Mouse (Mus musculus): ENCODE results near the gene Frs2. TPM values are rescaled to one million over a fixed set of nuclear protein-coding genes. Genes with fewer than 3 reads are reported as not detected.

Frs2 gene
- total RNA-seq (2022): 10 to 100 TPM; 26.8 to 34.1 (median 29.6) TPM

DNA sequence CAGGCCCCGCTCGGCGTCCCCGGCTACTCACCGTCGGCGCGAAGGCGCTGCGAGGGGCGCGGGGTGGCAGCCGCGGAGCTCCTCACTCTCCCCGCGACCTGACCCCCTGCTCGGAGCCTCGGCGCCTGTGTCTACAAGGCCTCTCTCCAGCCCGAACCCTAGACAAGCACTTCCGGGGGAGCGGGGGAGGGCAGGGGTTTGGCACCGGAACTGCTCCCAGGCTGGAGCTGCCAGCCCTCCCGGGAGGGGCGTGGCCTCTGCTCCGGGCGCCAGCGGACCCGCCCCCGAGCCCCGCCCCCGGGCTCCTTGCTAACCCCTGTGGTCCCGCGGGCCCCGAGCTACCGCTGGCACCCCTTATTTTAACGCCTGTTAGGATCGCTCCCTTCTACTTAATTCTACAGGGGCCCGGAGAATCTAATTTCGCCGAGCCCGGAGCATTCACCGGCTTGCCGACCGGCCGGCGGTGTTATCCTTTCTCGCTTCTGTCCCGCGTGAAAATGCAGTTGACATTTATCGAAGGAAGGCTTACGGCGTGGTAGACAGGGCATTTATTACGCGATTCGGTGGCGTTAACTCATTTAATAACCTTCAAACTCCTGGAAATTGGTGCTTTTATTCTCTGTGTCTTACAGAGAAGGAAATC lies at the start of gene Frs2:
Frs2 (minus strand) TSS at position 174 of the 643 bp plus-strand sequence.
- peak; percentile 94 for DNase-seq

DNA sequence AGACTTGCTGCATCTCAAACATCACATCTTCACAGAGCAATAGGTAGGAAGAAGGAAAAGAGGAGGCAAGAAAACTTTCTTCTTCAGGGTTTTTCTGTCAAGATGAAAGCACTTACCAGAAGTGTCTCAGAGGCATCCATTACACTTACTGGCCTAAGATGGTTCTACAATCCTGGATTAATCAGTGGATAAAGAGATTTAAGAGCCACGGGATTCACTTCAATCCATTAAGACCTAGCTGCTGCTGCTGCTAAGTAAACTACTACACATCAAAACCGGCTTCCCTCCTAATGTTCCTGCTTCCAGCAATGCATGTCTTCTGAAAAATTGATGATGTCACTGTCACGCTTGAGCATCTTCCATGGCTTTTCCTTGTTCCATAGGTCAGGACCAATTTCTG lies 48.4 kb upstream of the Frs2 start:
- DNase-seq: no peak

DNA sequence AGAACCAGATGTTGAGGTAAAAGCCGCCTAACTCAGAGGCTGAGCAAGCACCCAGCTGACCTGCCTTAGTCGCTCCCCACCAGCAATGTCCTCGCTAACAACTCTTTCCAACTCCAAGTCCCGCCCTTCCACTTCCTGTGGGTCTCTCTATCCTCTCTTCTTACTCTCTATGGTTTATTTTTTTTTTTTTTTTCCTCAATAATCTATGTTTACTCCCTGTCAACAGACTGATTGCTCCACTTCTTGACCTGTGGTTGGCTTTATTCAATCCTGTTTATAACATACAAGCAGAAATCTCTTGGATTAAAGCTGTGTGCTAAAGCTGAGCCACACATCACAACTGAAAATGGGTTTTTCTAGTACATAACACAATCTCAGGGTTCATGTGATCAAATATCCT lies 47.4 kb upstream of the Frs2 start:
- no peak for DNase-seq

DNA sequence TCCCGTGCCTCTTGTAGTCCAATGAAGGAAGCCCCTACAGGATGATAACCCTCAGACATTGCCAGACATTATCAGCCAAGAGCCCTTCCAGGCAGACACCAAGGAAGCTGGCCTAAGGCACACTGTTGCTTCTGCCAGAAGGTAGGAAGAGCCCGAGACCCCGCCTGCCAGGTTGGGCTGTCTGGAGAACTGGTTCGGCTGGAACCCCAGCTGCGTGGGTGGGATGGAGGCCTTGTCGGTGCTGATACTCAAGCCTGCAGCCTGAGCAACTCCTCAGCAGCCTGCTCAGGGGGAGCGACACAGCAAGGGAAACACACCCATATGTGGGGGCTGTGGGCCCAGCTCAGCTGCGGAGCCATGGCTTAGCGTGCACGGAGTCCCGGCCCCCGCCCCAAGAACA lies 46.7 kb upstream of the Frs2 start:
- DNase-seq: no peak

DNA sequence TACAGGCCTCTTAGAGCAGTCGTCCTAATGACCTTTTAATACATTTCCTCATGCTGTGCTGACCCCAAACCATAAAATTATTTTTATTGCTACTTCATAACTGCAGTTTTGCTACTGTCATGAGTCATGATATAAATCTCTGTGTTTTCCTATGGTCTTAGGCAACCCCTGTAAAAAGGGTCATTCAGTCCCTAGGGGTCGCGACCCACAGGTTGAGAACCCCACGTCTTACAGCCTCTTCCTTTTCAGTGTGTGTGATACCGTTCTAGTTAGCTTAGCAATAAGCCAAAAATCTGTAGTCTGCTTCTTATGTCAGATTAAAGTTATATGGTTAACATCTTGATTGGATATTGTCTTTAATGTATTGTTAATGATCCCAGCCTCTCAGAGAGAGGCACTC lies 45.0 kb upstream of the Frs2 start:
- DNase-seq: no peak

DNA sequence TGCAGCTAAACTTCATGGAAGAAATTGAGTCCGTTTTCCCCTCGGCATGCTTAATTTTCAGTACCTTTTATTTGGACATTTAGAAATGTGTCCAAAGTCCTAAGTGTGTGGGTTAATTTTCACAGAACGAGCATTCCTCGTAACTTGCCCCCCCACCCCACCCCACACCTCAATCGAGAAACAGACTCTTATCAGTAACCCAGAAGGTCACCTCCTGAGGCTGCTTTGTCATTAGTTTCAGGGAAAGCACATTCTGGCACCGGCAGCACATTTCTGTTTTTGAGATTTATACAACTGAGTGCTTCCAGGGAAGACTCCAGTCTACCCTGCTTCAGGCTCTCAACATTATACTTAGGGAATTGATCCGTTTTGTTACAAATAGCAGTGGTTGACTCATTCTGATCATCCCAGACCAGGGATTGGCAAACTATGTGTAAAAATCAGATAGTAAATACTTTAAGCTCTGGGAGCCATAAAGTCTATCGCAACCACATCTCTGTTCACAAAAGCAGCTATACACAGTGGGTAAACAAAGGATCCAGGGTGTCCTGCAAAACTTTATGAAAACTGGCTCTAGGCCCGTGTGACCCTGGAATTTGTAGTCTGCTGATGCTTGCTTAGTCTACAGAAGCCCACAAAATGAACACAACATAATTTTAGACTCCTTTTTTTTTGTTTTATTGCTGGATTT lies 37.2 kb upstream of the Frs2 start:
- DNase-seq: no peak

DNA sequence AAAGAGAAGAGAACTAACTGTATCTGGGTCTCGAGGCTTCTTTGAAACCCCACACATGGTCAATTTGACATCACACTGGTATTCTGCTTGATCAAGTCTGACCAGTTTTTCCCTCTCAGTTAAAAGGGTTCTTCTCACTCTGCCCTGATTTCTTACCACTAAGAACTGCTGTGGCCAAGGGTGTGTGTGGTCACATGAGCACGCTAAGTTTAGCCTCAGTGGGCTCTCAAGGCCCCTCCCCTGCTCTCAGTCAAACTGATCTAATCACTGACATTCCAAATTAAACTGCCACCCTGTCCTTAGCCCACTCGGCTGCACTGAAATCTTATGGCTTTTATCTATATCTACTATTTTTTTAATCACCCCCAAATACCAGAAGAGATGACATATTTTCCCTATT lies 32.8 kb upstream of the Frs2 start:
- no peak for DNase-seq

DNA sequence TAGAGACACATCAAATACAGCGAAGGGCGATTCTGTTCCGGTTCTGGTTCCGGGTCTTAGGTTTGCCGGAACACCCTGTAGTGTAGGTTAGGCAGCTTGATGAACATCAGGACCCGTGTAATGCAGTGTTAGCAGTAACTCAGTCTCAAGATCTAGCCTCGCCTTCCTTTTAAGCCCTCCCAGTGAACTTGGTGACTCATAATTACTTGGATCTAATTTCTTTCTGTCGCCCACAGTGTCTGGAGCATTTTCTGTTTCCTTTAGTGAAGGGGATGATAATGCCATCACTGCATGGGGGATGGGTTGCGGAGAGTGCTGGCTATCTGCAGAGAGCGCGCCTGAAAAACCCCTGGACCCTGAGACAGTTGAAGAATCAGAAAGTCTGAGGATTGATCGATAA lies 26.3 kb upstream of the Frs2 start:
- no peak for DNase-seq

DNA sequence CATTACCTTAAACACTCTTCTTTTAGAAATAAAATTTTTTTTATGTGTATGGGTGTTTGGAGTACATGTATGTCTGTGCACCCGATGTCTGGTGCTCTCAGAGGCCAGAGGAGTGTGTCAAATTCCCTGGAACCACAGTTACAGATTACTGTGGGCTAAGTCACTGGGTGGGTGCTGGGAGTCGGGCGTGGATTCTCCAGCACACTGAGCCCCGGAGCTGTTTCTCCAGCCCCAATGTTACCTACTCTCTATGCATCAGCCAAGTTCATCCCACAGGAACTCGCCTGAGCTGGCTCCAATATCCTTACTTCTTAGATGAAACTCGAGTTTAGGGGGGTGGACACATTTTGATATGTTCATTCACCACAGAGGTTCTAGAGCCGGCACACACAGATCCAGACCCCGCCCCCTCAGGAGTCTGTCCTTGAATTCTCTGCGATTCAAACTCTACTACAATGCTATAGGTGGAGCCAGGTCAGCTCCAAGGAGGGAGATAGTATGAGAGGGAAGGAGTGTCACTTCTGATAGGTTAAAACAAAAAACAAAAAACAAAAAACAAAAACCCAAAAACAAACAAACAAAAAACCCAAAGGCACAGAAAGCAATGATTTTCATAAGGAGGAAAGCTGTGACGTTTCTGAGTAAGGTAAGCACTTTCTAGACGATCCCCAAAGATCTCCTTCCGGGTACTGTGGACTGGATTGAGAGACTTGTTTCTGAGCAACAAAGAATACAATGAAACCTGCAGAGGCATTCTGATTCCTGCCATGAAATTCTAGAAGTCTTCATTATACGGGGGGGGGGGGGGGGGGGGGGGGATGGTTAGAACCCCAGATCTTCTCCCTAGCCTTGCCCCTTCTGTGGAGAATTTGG lies 25.5 kb upstream of the Frs2 start:
- no peak for DNase-seq

DNA sequence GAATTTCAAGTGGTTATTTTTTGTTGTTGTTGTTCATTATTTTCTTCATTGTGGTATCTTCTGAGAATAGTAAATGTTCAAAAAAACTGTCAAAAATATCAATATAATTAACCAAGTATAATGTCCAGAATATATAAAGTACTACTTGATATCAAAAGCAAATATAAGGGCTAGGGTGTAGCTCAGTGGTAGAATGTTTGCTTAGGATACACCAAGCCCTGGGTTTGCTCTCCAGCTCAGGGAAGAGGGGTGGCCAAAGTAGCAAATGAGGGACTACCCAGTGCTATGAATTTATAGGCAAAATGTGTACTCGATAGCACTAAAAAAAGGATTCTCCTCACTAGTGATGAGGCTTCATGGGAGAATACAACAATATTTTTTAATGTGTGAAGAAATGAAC lies 24.8 kb upstream of the Frs2 start:
- no peak for DNase-seq

DNA sequence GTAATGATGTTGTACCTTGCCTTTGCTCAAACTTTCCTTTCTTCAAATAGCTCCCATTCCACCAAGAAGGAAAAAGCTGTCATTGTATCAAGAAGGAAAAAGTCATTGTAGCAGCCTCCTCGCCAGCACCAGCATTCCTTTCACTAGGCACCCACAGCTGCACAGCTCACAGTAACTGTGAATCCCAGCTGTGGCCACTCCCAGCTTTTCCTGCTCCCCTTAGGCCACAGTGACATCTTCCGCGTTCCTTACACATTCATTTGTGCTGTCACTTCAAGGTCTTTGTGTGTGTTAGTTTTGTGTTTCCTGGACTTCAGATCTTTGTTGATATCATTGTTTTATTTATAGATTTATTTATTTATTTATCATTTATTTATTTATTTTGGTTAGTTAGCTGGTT lies 23.7 kb upstream of the Frs2 start:
- no peak for DNase-seq

DNA sequence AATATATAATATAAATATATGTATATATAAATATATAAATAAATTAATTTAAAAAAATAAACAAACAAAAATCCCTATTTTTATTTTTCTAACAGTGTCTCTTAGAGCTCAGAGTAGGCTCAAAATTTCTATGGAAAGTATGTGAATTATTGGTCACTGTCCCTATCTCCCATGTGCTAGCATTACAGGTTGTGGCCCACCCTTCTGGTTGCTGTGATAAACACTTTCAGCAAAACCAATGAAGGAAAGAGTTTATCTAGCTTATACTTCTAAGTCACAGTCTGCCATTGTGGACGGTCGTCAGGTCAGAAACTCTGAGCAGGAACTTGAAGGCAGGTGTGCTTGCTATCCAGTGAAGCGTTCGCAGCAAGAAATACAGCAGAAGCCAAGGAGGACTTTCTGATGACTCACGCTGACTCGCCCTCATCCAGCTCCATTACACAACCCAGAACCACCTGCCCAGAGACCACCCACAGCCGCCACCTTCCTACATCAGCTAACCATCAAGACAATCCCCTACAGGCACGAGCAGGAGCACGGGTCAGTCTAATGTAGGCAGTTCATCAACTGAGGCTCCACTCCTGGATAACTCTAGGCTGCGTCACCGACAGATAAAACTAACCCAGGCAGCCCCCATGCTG lies 18.6 kb upstream of the Frs2 start:
- no peak for DNase-seq

DNA sequence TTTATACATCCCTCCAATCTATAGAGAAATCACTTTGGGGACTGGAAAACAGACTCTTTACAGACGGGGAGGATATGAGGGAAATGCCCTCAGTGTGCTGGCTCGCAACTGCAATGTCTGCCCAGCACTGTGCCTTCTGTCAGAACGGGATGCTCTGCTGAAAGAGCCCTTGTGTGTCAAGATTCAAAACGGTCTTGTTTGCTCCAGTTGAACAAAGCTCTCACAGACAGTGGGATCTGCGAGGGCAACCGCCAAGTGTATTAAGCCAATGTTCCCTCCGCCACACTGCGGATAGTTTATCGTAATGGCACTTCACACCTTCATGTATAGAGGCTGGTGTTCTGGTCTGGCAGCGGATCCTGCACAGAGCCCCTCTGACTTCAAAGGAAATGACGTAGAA lies 14.3 kb upstream of the Frs2 start:
- no peak for DNase-seq

DNA sequence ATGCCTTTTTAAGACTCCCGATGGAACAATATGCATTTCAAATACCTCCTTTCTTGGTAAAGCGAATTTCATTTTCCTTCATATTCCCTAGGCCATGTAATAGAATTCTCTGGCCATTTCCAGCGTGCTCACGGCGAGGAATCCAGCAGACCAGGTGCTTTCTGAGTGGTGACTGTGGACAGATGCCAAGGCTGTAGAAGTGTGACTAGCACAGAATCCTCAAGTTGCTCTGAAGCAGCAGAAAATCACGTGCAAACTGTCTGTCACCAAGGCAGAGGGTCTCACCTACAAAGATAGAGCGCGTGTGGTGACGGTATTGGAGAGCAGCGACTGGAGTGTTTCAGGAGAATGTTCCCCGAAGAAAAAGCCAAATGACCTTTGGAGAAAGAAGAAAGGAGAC lies 11.8 kb upstream of the Frs2 start:
- DNase-seq: no peak

DNA sequence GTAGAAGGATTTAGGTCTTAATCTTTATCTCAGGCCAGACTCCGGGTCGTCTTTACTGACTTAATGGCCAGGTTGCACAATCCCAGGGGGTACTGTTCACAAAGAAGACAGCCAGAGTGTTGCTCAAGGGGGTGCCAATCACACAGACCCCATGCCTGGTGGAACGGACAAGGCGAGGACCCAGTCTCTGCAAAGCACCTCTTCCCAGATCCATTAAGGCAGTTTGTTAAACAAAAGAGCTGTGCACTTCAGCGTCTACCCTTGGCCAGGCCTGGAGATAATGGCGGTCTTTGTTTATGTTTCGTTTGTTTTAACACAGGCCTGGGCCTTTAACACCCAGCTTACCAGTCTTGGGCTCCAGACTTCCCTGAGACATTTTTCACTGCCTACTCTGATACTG lies 3.9 kb upstream of the Frs2 start:
- DNase-seq: no peak

DNA sequence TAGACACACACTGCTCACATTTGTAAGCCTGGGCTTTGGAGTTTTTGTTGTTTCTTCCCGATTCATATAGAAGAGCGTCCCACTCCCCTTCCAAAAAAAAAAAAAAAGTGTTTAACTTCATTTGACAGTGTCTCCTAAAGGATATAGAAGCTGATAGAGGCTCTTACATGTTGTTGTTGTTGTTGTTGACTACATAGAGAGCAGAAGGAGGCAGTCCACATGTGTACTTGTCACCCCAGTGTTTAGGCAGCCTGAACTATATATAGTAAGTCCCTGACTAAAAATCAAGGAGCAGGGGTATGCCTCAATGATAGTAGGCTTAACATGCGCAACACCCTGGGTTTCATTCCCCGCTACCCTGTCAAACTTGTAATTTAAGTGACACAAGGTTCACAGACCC lies 3.3 kb upstream of the Frs2 start:
- no peak for DNase-seq

DNA sequence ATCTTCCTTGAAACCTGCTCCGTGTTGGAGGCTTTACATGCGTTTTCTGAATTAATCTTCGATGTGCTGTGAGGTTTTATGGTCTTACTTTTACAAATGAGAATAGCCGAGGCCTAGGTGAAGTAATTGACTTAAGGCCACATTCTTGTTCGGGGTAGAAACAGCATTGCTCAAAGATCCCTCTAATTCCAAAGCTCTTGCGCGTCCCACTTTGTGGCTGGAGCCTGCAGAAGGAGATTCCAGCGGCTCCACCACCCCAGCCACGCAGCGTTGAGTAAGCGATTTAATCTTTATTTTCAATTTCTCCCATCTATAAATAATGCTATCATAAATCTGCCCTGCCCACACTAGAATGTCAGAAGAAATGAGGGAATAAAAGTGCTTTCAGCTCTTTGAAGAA lies 2.9 kb upstream of the Frs2 start:
- DNase-seq: no peak

DNA sequence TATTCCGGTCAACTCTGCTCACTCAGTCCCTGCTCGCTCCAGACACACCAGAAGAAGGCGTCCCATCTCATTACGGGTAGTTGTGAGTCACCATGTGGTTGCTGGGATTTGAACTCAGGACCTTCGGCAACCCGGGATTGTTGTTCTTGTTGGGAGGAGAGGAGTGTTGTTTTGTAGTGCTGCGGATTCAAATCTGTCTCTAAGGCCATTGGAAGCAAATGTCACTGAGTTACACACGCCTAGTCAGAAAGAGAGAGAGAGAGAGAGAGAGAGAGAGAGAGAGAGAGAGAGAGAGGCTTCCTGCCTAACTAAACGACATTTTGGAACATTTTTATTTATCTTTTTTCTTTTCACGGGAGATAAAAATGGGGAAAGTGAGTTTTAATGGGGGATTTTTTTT lies 2.4 kb upstream of the Frs2 start:
- DNase-seq: no peak

DNA sequence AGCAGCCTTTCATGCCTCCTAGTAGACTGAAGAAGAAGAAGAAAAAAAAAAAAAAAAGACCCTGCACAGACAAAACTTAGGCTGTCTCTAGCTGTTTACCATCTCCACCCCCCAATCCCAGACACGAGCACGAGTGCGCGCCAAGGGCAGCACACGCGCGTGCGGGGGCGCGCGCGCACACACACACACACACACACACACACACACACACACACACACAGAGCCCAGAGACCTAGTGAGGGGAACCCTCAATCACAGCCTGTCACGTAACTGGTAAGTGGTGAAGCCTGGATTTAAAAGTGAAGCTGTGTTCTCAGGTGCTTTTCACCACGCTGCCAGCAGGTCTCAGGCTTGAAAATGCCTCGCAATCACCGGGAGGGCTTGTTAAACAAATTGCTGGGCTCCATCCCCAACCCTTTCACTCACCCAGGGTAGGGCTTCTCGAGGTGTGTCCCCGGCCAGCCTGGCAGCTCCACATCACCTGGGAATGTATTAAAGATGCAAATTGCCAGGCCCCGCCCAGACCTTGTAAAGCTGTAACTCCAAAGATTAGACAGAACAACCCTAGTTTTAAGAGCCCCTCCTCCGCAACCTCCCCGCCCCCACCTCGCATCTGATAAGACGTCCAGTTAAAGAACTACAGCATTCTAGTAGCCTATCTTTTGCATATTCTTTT lies 1.7 kb upstream of the Frs2 start:
- no peak for DNase-seq

DNA sequence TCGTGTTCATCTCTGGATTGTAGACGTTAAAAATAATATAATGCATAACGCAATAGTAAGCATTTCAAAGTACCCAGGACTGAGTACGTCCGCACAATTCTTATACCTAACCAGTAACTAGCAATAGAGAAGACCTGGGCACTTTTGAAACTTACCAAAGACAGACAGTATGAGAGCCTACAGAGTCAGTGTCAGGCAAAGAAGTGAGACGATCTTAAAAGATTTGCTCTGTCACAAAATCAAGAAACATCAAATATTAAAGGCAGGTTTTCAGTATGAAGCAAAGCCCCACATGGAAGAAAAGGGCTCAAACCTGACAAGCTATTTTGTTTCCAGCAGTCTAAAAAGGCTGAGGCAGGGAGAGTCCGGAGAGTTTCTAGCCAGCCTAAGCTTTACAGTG lies 907 bp upstream of the Frs2 start:
- DNase-seq: no peak

DNA sequence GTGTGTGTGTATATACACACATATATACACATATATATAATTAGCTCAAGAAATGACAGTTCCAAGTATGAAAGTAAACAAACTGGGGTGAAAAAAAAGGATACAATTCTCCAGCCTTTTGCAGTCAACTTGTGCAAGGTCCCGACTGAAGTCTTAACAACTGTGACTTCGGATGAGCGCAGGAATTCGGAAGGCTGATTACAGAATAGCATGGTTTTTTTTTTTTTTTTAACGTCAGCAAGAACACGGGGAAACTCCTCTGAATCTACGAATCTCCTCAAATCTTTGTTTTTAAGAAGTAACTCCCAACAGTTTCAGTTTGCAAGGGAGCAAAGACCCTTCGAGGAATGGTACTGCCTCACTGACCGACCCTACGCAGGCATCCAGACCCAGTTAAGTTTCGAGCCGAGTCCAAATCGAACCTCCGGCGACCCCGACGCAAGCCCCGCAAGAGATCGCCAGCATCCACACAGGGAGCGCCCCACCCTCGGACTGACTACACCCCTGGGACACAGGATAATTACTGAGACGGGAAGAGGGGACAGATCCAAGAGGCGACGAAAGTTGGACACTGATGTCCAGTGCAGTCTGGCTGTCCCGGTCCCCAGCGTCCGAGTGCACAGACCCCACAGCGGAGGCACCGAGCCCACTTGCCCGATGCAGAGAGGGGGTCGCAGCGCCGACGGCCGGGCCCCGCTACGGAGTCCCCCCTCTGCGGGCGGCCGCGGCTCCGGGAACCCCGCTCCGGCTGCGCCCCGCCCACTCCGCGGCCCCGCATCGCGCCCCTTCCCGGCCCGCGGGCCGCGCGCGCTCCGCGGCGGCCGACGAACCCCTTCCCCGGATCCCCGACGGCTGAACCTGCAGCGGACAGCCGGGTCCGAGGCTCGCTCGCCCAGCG lies 622 bp downstream of the Frs2 start:
- peak; percentile 28 for DNase-seq

DNA sequence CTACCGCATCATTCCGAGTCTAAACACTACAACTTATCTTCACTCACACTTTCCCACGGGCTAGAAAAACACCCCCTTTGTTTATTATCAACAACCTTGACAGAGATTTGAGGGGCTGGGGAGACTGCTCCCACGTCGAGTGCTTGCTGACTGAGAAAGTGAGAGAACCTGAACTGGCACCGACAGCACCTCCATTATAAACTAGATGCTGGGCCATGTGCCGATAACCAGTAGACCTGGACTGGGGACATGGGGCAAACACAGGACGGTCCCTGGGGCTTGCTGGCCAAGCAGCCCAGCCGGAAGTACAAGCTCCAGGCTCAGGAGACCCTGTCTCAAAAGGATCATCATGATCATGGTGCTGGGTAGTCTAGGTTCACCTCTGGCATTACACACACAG lies 1.9 kb downstream of the Frs2 start:
- DNase-seq: no peak
